Mouse (Mus musculus) bone marrow, adult 2 months (tissue): ENCODE data around the gene Nsun5. TPM values are rescaled to one million over a fixed set of nuclear protein-coding genes. Genes with fewer than 3 reads are reported as not detected.
A peak's percentile ranks its signal among the peaks of the same experiment; 100 is the strongest.

Source experiments
- H3K27ac ChIP-seq: fragments of 200-500 bp; 2 replicates; pipeline ENCODE4 v1.5.1; 2012; ENCODE audit warnings: low read depth, mild to moderate bottlenecking, control low read depth, inconsistent platforms, low read length; ENCODE audit not compliant: control insufficient read depth, poor library complexity, insufficient read depth
- H3K4me1 ChIP-seq: fragments of 200-500 bp; 2 replicates; pipeline ENCODE4 v1.6.1; 2011; ENCODE audit warnings: low read length; ENCODE audit not compliant: control insufficient read depth, insufficient read depth
- H3K4me3 ChIP-seq: fragments of 200-500 bp; replicated peaks from 2 replicates; pipeline ENCODE3; 2011; ENCODE audit warnings: mild to moderate bottlenecking, low read depth, low read length, control low read depth; ENCODE audit not compliant: control insufficient read depth
- CTCF ChIP-seq: fragments of 200-500 bp; IDR thresholded peaks from 2 replicates; pipeline ENCODE4 v1.5.1; 2011; ENCODE audit warnings: low read length, control low read depth; ENCODE audit not compliant: control insufficient read depth, insufficient read depth
- POLR2A ChIP-seq: fragments of 200-500 bp; IDR thresholded peaks from 2 replicates; pipeline ENCODE4 v1.6.1; 2011; ENCODE audit warnings: low read depth, mild to moderate bottlenecking, control low read depth, low read length, borderline replicate concordance; ENCODE audit not compliant: control insufficient read depth
- WGBS: fragments of 180-500 bp; shearing (Covaris S2); methylation state at CpG from one replicate; pipeline ENCODE4 v1.1.7; 2018; 5-methylcytosine and 5-hydroxymethylcytosine counted together
- polyA plus RNA-seq: library from polyadenylated mRNA; stranded (reverse); fragments of >200 nt; gene quantifications from 2 replicates; pipeline ENCODE4 v1.2.4, GENCODE M21; 2011; ENCODE audit warnings: low replicate concordance; ENCODE audit not compliant: missing spikeins, insufficient read depth, insufficient read length

The Nsun5 gene
- polyA plus RNA-seq, 1 experiment, result 12.8 TPM

GRCm38 (mm10) chr5:135400244-135400643 is 30.5 kb downstream of the Nsun5 start:
- TF ChIP-seq POLR2A (no peak), CTCF (peak; percentile 96)
- Histone ChIP-seq H3K4me3 (no peak overlapping the region), H3K4me1 (no peaks in the 10 kb centered on the region; the same call in 1 of the 2 replicates), H3K27ac (no peak overlapping the region)
- WGBS, result 8% methylated on average over 2 of the region's 2 CpGs

DNA sequence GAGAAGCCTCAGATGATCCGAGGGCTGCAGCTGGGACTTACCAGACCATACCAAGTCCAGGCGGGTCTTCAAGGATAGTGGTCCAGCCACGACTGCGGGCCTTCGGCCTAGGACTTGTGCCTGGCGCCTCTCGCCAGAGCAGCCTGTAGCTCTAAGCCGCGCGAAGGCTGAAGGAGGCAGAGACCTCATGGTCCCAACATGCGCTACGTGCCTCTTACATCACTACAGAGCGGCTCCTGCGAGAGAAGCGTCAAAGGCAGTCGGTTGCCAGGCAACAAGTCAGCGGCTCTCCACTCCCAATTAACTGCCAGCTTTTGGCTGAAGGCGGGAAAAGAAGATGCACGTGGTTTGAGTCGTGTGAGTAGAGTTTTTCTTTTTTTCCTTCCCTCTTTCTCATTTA is 34.9 kb downstream of the Nsun5 start:
- H3K4me1 ChIP-seq, result no peaks in the 10 kb centered on the region
- H3K27ac ChIP-seq, result no peak overlapping the region
- 56% methylated on average over 20 of the region's 20 CpGs for WGBS
- H3K4me3 ChIP-seq, result no peak overlapping the region
- TF ChIP-seq CTCF (no peak), POLR2A (no peak)

- Histone ChIP-seq H3K4me1 (no peaks in the 10 kb centered on the region), H3K4me3 (no peak overlapping the region), H3K27ac (no peak overlapping the region)
- TF ChIP-seq POLR2A (no peak), CTCF (no peak)
- 79% methylated on average over 9 of the region's 9 CpGs for WGBS
These were observed 35.7 kb downstream of the Nsun5 start for GRCm38 (mm10) chr5:135405437-135405836.

GRCm38 (mm10) chr5:135408114-135408513 is 38.4 kb downstream of the Nsun5 start:
- TF ChIP-seq CTCF (no peak), POLR2A (no peak)
- no peak overlapping the region for H3K27ac ChIP-seq
- no peak overlapping the region for H3K4me3 ChIP-seq
- WGBS, result 79% methylated on average over 4 of the region's 4 CpGs
- no peaks in the 10 kb centered on the region for H3K4me1 ChIP-seq

GRCm38 (mm10) chr5:135410266-135410665 is 40.5 kb downstream of the Nsun5 start:
- no peak overlapping the region for H3K27ac ChIP-seq
- H3K4me1 ChIP-seq, result no peaks in the 10 kb centered on the region
- H3K4me3 ChIP-seq, result no peak overlapping the region
- TF ChIP-seq POLR2A (no peak), CTCF (no peak)
- WGBS, result 76% methylated on average over 9 of the region's 9 CpGs

Other genes starting within 250 kb of the Nsun5 start
- gene Tbl2, start 220.3 kb upstream of the Nsun5 start, polyA plus RNA-seq, result 3.5 and 7.8 TPM in 2 replicates
- gene Bcl7b, start 201.7 kb upstream of the Nsun5 start, polyA plus RNA-seq, result 30.7 and 40.7 TPM in 2 replicates
- 69.6 and 92.7 TPM in 2 replicates for gene Baz1b, start 182.7 kb upstream of the Nsun5 start, polyA plus RNA-seq
- 2.0 TPM in 1 of 2 replicates, not detected in the other for gene Fzd9, start 118.7 kb upstream of the Nsun5 start, polyA plus RNA-seq
- gene Fkbp6, start 19.9 kb upstream of the Nsun5 start, polyA plus RNA-seq, result not detected in 2 replicates
- gene Trim50, start 16.7 kb upstream of the Nsun5 start, polyA plus RNA-seq, result not detected in 2 replicates
- 10.0 and 15.8 TPM in 2 replicates for gene Pom121, start 24.6 kb downstream of the Nsun5 start, polyA plus RNA-seq
- gene Hip1, start 175.2 kb downstream of the Nsun5 start, polyA plus RNA-seq, result 7.8 and 14.5 TPM in 2 replicates
- not detected in 2 replicates for gene Ccl26, start 193.6 kb downstream of the Nsun5 start, polyA plus RNA-seq
- gene Ccl24, start 203.1 kb downstream of the Nsun5 start, polyA plus RNA-seq, result not detected in 2 replicates